Mouse (Mus musculus): ENCODE results near the gene Usp5. TPM values are rescaled to one million over a fixed set of nuclear protein-coding genes. Genes with fewer than 3 reads are reported as not detected.

Gene Usp5
- polyA plus RNA-seq, 1 experiment from 2014 or later, result 209 TPM

DNA sequence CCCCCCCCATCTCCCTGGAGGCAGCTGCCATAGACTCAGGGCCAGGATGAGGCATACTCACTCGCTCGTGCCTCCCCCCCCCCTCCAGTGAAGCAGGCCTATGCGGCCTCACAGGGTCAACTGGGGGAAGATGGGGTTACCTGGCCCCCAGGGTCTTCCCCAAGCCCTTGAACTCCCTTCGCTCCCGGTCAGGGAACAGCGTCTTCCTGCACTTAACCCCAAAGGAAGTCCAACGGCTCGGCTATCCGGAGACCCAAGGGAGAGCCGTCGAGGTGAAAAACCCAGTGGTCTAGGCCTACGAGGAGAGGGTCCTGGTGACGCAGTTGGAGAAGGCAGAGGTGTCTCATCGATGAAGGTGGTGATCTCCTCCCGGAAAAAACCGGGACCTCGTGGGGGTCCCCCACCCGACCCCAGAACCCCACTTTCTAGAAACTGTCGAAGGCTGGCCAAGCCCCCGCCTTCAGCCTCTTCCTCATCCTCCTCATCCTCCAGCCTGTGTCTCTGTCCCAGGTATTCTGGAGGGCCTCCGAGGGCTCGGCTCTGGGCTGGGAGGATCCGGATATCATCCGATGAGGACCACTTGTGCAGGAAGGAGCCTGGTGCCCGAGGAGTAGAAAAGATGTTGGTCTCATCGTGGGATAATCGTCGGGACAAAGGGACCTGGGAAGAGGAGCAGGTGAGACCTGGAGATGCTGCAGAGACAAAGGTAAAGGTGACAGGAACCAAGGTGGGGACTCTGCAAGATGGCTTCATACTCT, 29.5 kb upstream of the Usp5 start:
- Histone ChIP-seq H3K4me2 (peak overlapping the region; percentile 89), H3K27me3 (no peaks in the 10 kb centered on the region), H3K9ac (no peak overlapping the region; the same call in 1 of the 2 replicates), H3K9me3 (no peaks in the 10 kb centered on the region), H3K36me3 (no peaks in the 10 kb centered on the region; the same call in 1 of the 2 replicates), H3K4me1 (replicated peaks) (peaks cover 79% of the 10 kb centered on the region), H3K27ac (replicated peaks) (peak overlapping the region; percentile 97), H3K4me3 (no peak overlapping the region)
- WGBS, result 75% methylated on average over 28 of the region's 28 CpGs
- no peak for ATAC-seq (ENCODE audit: low FRiP score, low read depth)

DNA sequence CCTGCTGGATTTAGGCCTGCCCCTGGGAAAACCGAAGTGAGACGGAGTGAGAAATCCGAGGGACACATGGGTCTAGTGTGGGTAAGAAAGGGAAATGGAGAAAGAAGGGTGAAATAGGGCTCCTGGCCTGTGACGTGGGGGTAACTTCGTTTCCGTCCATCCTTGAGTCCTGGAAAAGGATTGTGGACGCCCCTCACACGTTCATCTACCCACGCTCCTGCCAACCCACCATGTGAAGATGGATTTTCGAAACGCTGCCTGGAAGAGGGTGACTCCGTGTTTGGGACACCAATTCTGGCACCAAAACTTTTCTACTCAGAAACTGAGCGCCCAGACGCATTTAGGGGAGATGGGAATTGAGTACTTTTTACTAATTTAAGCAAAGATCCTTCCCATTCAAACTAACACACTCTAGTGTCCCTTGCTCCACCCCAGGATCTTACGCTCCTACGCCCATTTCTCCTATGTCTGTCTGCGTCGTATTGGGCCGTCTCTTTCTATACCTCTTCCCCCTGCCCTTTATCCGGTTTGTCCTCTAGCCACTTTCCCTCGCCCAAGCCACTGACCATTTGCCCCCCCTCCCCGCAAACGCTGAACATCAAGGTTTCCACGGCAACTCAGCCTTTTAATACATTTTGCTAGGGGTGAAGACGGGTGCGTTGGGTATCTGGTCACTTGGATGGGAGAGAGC, 28.7 kb upstream of the Usp5 start:
- Histone ChIP-seq H3K27ac (replicated peaks) (peak overlapping the region; percentile 97), H3K9me3 (no peaks in the 10 kb centered on the region), H3K9ac (peak overlapping the region; percentile 91), H3K27me3 (no peaks in the 10 kb centered on the region), H3K4me2 (peak overlapping the region; percentile 89), H3K4me1 (replicated peaks) (peaks cover 76% of the 10 kb centered on the region), H3K36me3 (peaks cover 4% of the 10 kb centered on the region), H3K4me3 (peak overlapping the region; percentile 65)
- 19% methylated on average over 26 of the region's 26 CpGs for WGBS
- no peak for ATAC-seq (ENCODE audit: low FRiP score, low read depth)

DNA sequence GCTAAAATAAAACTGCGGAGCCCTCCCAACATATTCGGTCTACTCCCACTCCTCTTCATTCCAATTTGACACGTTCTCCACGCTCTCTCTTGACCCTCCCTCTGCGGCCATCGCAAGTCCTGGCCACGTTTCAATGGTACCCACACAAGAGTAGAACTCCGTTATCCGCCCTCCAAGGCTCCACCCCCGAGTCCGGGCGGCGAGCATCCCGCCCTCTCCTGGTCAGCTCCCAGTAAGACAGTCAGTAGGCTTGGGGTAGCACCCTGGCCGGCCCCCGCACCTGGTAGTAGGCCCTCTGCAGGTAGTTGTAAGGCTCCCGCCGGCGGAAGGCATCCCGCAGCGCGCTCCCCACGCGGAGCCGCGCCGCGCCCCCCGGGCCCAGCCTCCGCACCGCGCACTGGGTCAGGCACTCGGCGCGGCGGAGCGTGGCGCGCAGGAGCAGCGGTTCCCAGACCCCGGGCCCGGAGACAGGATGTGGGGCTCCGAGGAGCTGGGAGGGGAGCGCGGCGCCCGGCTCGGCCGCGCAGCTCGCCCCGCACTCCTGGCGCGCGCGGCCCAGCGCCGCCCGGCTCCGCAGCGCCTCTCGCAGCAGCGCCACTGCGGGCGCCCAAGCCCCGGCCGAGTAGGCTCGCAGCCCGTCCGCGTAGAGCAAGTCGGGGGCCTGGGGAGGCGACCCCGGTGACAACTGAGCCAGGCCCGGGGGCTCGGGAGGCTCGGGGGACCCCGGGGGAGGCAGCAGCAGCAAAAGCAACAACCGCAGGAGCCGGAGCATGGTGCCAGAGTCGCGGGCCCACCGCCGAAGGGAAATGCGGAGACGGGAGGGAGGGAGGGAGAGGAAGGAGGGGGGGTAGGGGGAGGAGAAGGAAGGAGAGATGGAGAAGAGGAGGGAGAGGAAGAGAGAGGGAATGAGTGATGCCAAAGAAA, 27.9 kb upstream of the Usp5 start, which contains the start of gene P3h3:
TSS of gene P3h3 (minus strand) at position 837 of the 924 bp plus-strand sequence.
- ATAC-seq (ENCODE audit: low FRiP score, low read depth), result peak; percentile 88
- Histone ChIP-seq H3K4me2 (peak within 1 kb of the TSS; percentile 89), H3K9ac (peak within 1 kb of the TSS; percentile 91), H3K36me3 (peaks cover 7% of the 10 kb centered on the region), H3K9me3 (no peaks in the 10 kb centered on the region), H3K27ac (replicated peaks) (peak within 1 kb of the TSS; percentile 97), H3K4me1 (replicated peaks) (peaks cover 67% of the 10 kb centered on the region), H3K27me3 (no peaks in the 10 kb centered on the region), H3K4me3 (peak within 1 kb of the TSS; percentile 65)
- WGBS, result under 1% methylated on average over 74 of the region's 86 CpGs

DNA sequence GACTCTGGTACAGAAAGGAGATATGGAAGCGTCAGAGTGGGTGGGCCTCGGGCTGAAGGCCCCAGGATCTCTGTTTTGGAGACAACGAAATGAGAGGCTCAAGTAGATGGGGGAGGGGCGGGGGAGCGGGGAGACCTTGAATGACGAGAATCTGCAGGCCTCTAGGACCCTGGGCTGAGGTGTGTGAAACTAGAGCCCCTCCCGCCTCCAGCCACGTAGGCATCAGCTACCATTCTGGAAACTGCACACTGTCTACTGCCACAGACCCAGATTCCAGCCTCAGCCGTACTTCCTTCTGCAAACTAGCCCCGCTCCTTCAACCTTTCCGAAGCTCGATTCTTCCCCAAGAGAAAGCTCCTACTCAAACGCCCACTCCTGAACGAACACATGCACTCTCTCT, 27.0 kb upstream of the Usp5 start:
- Histone ChIP-seq H3K9ac (peak overlapping the region; percentile 91), H3K27me3 (no peaks in the 10 kb centered on the region), H3K4me3 (peak overlapping the region; percentile 65), H3K4me2 (peak overlapping the region; percentile 89), H3K36me3 (peaks cover 7% of the 10 kb centered on the region), H3K27ac (replicated peaks) (peak overlapping the region; percentile 97), H3K9me3 (no peaks in the 10 kb centered on the region), H3K4me1 (replicated peaks) (peaks cover 59% of the 10 kb centered on the region)
- 6% methylated on average over 14 of the region's 14 CpGs for WGBS
- ATAC-seq (ENCODE audit: low FRiP score, low read depth), result peak; percentile 82

DNA sequence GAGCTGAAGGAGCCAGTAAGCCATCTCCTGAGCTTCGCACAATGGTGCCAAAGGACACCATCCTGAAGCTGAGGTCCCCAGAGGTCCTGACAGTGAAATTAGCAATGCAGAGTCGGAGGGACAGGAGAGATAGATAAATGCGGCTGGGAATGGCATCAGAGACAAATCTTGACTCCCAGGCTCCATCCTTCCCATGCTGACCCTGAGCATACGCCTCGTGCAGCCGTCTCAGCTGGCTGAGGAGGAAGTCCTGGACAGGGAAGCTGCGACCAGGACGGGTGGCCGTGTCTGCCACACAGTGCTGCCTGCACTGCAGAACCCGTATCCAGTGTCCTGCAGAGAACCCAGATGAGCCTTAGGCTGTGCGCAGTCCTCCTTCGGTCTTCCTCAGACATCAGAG, 25.4 kb upstream of the Usp5 start:
- Histone ChIP-seq H3K27me3 (no peaks in the 10 kb centered on the region), H3K27ac (replicated peaks) (no peak overlapping the region; the same call in 1 of the 2 replicates), H3K4me3 (no peak overlapping the region), H3K4me2 (no peak overlapping the region), H3K36me3 (peaks cover 7% of the 10 kb centered on the region), H3K9ac (no peak overlapping the region), H3K9me3 (no peaks in the 10 kb centered on the region), H3K4me1 (replicated peaks) (peaks cover 42% of the 10 kb centered on the region)
- 74% methylated on average over 12 of the region's 12 CpGs for WGBS
- no peak for ATAC-seq (ENCODE audit: low FRiP score, low read depth)

DNA sequence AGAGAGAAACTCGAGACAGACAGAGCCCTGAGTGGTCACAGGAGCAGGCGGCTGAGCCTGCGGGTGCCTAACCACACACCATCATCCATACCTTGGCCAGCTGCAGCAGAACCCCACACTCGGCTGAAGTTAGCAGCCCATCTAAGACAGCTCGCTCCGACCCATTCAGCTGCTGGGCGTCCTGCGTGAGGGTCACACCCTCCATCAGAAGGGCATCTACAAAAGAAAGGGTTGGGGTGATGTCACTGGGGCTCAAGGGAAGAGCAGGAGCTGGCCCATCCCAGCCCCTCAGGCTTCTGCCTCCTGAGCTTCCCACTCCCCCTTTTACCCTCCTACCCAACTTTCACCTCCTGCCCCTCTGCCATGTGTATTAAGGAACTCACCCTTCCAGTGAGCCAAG, 21.3 kb upstream of the Usp5 start:
- 47% methylated on average over 8 of the region's 8 CpGs for WGBS
- no peak overlapping the region for H3K27ac ChIP-seq (replicated peaks)
- H3K9ac ChIP-seq, result no peak overlapping the region
- H3K27me3 ChIP-seq, result no peaks in the 10 kb centered on the region
- peaks cover 15% of the 10 kb centered on the region for H3K4me1 ChIP-seq (replicated peaks)
- H3K36me3 ChIP-seq, result peaks cover 7% of the 10 kb centered on the region
- H3K4me2 ChIP-seq, result no peak overlapping the region
- H3K4me3 ChIP-seq, result no peak overlapping the region
- no peaks in the 10 kb centered on the region for H3K9me3 ChIP-seq
- ATAC-seq (ENCODE audit: low FRiP score, low read depth), result no peak

DNA sequence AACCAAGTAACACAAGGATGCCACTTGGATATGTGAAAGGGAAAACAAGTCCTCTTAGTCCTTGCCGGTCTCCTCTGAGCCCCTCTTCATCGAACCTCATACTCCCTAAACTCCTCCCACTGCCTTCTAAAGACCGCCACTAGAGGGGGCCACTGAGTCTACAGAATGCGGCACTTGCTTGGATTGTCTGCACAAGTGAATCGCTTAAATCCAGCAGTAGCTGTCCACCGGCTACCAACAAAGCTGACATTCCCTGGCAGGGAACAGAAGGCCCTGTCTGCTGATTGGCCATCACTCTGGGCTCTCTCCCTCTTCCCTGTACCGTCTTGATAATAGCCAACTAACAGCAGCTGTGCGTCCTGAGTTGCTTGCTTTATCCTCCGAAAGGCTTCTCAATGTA, 18.0 kb upstream of the Usp5 start:
- no peaks in the 10 kb centered on the region for H3K27me3 ChIP-seq
- peak overlapping the region; percentile 70 for H3K27ac ChIP-seq (replicated peaks)
- H3K9ac ChIP-seq, result no peak overlapping the region
- H3K4me3 ChIP-seq, result no peak overlapping the region
- peaks cover 4% of the 10 kb centered on the region; the same call in 1 of the 2 replicates for H3K36me3 ChIP-seq
- peak; percentile 81 for ATAC-seq (ENCODE audit: low FRiP score, low read depth)
- 0 out of 2 replicates have a peak, but pooled peaks cover 3% of the 10 kb centered on the region for H3K4me1 ChIP-seq (replicated peaks)
- no peaks in the 10 kb centered on the region for H3K9me3 ChIP-seq
- H3K4me2 ChIP-seq, result peak overlapping the region; percentile 19; the same call in 1 of the 2 replicates
- 4% methylated on average over 9 of the region's 9 CpGs for WGBS

DNA sequence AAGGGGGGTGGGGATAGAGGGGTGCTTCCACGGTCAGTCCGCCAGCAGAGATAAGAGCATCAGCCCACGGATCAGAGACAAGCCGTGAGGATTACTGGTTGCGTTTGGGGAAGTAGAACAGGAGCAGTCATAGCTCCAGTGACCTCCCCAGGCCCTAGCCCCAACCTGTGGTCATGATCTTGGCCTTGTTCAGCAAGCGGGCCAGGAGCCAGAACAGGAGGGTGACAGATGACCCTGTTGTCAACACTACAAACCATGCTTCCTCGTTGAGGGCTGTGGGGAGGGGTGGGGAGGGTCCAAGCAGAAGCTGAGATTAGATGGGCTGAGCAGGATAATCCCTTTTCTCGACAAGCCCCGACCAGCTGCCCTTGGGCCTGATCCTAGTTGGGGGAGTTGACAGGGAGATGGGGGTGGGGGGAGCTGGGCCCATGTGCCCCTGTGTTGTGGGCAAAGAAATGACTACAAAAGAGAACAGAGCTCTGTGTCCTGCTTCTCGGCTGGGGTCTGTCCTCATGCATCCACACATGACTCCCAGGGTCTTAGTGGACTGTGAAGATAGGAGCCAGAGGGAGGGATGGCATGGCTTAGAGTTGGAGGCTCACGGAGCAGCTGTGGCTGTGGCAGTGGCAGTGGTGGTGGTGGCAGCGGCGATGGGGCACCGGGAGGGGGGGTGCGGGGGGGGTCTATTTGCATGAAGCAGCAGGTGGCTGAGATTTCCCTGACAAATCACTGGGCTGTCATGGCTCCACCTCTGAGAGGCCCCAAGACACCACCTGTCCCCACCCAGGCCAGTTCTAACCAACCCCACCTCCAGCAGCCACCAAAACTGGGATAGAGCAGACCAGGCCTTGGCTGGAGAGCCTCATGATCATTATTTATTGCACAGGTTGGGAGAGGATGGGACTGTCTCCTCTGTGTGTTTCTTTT, 11.2 kb upstream of the Usp5 start, which contains the start of gene Gnb3:
TSS of gene Gnb3 (minus strand) at position 35 of the 927 bp plus-strand sequence.
- H3K27ac ChIP-seq (replicated peaks), result no peak within 1 kb of the TSS; the same call in 1 of the 2 replicates
- 38% methylated on average over 15 of the region's 15 CpGs for WGBS
- H3K4me3 ChIP-seq, result no peak within 1 kb of the TSS

DNA sequence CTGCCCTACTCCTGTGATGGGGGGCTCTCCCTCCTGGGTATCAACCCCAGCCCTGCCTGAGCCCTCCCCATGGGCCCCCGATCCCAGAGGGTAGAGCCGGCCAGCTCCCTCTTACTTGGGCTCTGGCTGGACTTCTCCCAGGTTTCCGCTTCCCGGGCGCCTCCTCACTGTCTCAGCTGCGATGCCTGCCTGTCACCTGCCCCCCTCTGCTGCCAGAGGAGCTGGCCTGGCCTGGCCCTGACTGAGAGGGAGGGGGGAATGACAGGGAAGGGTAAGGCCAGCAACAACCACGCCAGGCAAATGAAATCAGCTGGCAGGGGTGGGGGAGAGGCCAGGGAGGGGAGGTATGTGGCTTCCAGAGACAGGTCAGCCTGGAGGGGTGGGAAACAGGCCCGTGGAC, 10.5 kb upstream of the Usp5 start:
- Histone ChIP-seq H3K27ac (replicated peaks) (no peak overlapping the region; the same call in 1 of the 2 replicates), H3K4me1 (replicated peaks) (peaks cover 4% of the 10 kb centered on the region; the same call in 1 of the 2 replicates), H3K27me3 (no peaks in the 10 kb centered on the region), H3K4me3 (no peak overlapping the region), H3K4me2 (no peak overlapping the region), H3K36me3 (peaks cover 10% of the 10 kb centered on the region; the same call in 1 of the 2 replicates), H3K9ac (no peak overlapping the region), H3K9me3 (no peaks in the 10 kb centered on the region)
- WGBS, result 20% methylated on average over 8 of the region's 8 CpGs
- ATAC-seq (ENCODE audit: low FRiP score, low read depth), result peak; percentile 25

More for the DNA sequence above, 11.2 kb upstream of the Usp5 start, which contains the start of gene Gnb3:
- H3K9ac ChIP-seq, result no peak within 1 kb of the TSS
- ATAC-seq (ENCODE audit: low FRiP score, low read depth), result no peak
- no peaks in the 10 kb centered on the region for H3K27me3 ChIP-seq
- peaks cover 10% of the 10 kb centered on the region; the same call in 1 of the 2 replicates for H3K36me3 ChIP-seq
- no peak within 1 kb of the TSS for H3K4me2 ChIP-seq
- peaks cover 4% of the 10 kb centered on the region; the same call in 1 of the 2 replicates for H3K4me1 ChIP-seq (replicated peaks)
- H3K9me3 ChIP-seq, result no peaks in the 10 kb centered on the region

DNA sequence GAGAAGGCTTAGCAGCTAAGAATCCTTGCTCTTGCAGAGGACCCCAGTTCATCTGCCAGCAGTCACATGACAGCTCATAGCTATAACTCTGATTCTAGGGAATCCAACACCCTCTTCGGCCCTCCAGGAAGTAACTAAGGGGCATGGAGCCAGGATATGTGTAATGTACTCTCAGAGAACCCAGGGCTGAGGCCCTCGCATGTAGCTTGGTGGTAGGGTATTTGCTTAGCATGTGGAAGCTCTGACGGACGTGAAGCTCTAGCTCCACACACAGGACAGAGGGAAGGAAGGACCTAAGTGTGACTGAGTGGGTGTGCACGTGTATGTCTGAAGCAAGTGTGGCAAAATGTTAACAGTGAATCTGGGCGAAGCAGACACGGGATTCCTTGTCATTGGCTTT, 7.1 kb upstream of the Usp5 start:
- Histone ChIP-seq H3K36me3 (peaks cover 3% of the 10 kb centered on the region; the same call in 1 of the 2 replicates), H3K4me2 (no peak overlapping the region), H3K4me3 (no peak overlapping the region), H3K27ac (replicated peaks) (no peak overlapping the region), H3K9me3 (no peaks in the 10 kb centered on the region), H3K27me3 (no peaks in the 10 kb centered on the region), H3K4me1 (replicated peaks) (peaks cover 4% of the 10 kb centered on the region; the same call in 1 of the 2 replicates), H3K9ac (no peak overlapping the region)
- whole genome bisulfite sequencing, result 83% methylated on average over 7 of the region's 7 CpGs
- ATAC-seq (ENCODE audit: low FRiP score, low read depth), result no peak
